Mouse (Mus musculus) G1E (cell line): ENCODE measurements around the gene Kcnk2. TPM values are rescaled to one million over a fixed set of nuclear protein-coding genes. Genes with fewer than 3 reads are reported as not detected.

Experiments
- ATAC-seq: 2 replicates; pipeline ENCODE4 v1.8.0; 2016; ENCODE audit warnings: mild to moderate bottlenecking; ENCODE audit not compliant: insufficient number of reproducible peaks, poor library complexity, low FRiP score, severe bottlenecking; ENCODE audit errors: extremely low read depth
- DNase-seq: peaks from one replicate; pipeline ENCODE4 v3.0.0; 2012; ENCODE audit warnings: low spot score
- H3K27me3 ChIP-seq: 2 replicates; pipeline ENCODE4 v1.6.1; 2012; ENCODE audit warnings: mild to moderate bottlenecking, low read length, inconsistent platforms; ENCODE audit not compliant: insufficient read depth
- H3K36me3 ChIP-seq: replicated peaks from 2 replicates; pipeline ENCODE3; 2012; ENCODE audit warnings: mild to moderate bottlenecking, inconsistent platforms
- H3K4me1 ChIP-seq: 2 replicates; pipeline ENCODE4 v1.6.1; 2012; ENCODE audit warnings: low read depth, low read length, inconsistent platforms, mixed read lengths; ENCODE audit not compliant: insufficient read depth
- H3K4me3 ChIP-seq: 2 replicates; pipeline ENCODE4 v1.5.1; 2012; ENCODE audit warnings: low read depth, mild to moderate bottlenecking, inconsistent platforms, low read length, moderate library complexity, mixed read lengths
- H3K9me3 ChIP-seq: replicated peaks from 2 replicates; pipeline ENCODE4 v1.6.1; 2012; ENCODE audit warnings: inconsistent platforms
- CTCF ChIP-seq: IDR thresholded peaks from 2 replicates; pipeline ENCODE4 v1.5.1; 2012; ENCODE audit warnings: low read depth, low read length, inconsistent platforms, mixed read lengths
- GATA1 ChIP-seq: IDR thresholded peaks from 2 replicates; pipeline ENCODE4 v1.6.1; 2012; ENCODE audit warnings: borderline replicate concordance, low read length, inconsistent platforms, mixed read lengths
- GATA2 ChIP-seq: IDR thresholded peaks from 2 replicates; pipeline ENCODE4 v1.6.1; 2012; ENCODE audit warnings: low read depth, low read length, inconsistent platforms, borderline replicate concordance
- POLR2AphosphoS5 ChIP-seq: IDR thresholded peaks from 2 replicates; pipeline ENCODE4 v1.6.1; 2012; ENCODE audit warnings: low read depth, low read length, inconsistent platforms; ENCODE audit not compliant: insufficient replicate concordance
- TAL1 ChIP-seq: conservative IDR thresholded peaks from 2 replicates; pipeline ENCODE4 v1.6.1; 2012; ENCODE audit warnings: low read depth, low read length, inconsistent platforms, mixed read lengths
- polyA plus RNA-seq: library from polyadenylated mRNA; stranded (reverse); fragments of >175 nt; gene quantifications from 2 replicates; pipeline ENCODE4 v1.2.3, GENCODE M21; 2012
- total RNA-seq, 2 experiments: library from RNA; stranded (forward) in 1 of 2; stranded (reverse) in 1 of 2; fragments of 200-1000 nt in 1 of 2; fragments of >200 nt in 1 of 2; fragmentation: Nextera tagmentation in 1 of 2; gene quantifications; 2 replicates each; pipeline ENCODE4 v1.2.3; 2014 to 2017

The Kcnk2 gene
- total and polyA plus RNA-seq, 3 experiments, result 0.22 TPM; not detected in 2

DNA sequence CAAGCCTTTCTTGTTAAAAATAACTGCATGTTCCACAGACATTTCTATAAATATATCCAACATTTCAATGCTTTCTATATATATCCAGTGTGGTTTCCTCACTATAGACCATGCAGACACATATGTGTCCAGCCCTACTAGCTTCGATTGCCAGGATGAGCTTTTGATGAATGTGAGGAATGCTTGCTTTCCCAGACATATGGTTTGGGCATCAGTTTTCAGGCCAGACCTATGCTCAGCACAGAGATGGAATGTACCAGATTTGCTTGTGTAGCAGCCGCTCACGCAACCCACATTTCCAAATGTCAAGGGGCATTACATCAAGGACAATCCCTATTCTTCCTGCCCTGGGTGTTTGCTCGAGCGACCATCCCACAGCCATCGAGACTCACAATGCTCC lies 236.3 kb downstream of the Kcnk2 start:
- no peak for ATAC-seq

DNA sequence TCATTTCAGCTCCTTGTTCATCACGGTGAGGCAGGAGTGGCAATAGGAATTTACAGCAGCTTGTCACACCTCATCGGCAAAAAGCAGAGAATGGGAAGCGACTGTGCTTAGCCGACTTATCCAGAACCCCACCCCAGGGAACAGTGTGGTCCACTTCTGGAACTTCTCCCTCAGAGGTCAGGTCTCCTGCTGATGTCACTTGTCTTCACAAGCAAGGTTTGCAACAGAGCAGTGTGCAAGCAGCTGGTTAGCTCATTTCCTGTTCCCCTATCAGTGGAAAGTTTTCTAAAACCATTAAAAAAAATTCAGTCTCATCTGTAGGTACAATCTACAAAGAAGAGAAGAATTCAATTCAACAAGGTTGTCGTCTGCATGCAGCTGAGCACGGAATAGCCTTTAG lies 236.9 kb downstream of the Kcnk2 start:
- DNase-seq (no peak), ATAC-seq (no peak)
- TF ChIP-seq POLR2AphosphoS5, result no peak
- TF ChIP-seq GATA1, result no peak
- TF ChIP-seq CTCF, result no peak
- TF ChIP-seq GATA2, result no peak
- TF ChIP-seq TAL1, result no peak
- peaks cover 47% of the 10 kb centered on the region for H3K9me3 ChIP-seq
- H3K27me3 ChIP-seq, result no peaks in the 10 kb centered on the region
- no peaks in the 10 kb centered on the region for H3K36me3 ChIP-seq
- no peaks in the 10 kb centered on the region for H3K4me1 ChIP-seq
- H3K4me3 ChIP-seq, result no peak overlapping the region

More for the DNA sequence above, 236.3 kb downstream of the Kcnk2 start:
- TF ChIP-seq POLR2AphosphoS5 (no peak), TAL1 (no peak), CTCF (no peak), GATA2 (no peak), GATA1 (no peak)
- Histone ChIP-seq H3K4me3 (no peak overlapping the region), H3K9me3 (peaks cover 51% of the 10 kb centered on the region), H3K36me3 (no peaks in the 10 kb centered on the region), H3K4me1 (no peaks in the 10 kb centered on the region), H3K27me3 (no peaks in the 10 kb centered on the region)
- DNase-seq, result no peak

DNA sequence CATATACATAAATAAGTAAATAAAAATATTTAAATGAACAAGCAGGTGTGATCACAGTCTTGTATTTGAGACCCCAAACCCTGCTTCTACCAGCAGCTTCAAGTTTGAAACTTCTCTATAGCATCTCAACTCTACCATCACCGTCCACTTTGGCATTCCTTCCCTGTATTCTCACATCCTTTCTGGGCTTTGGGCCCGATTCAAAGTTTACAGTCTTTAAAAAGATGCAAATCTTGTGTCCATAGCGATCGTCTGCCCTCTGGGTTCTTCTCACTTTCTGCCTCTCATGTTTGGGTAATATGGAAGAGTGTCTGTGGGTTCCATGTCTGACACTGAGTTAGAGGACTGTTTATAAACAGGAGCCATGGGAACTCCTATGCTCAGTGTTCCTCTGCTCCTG lies 237.4 kb downstream of the Kcnk2 start:
- no peak for ATAC-seq
- Histone ChIP-seq H3K36me3 (no peaks in the 10 kb centered on the region), H3K4me1 (no peaks in the 10 kb centered on the region), H3K9me3 (peaks cover 47% of the 10 kb centered on the region), H3K27me3 (no peaks in the 10 kb centered on the region), H3K4me3 (no peak overlapping the region)
- no peak for TF ChIP-seq GATA2
- no peak for TF ChIP-seq TAL1
- TF ChIP-seq GATA1, result no peak
- DNase-seq, result no peak

DNA sequence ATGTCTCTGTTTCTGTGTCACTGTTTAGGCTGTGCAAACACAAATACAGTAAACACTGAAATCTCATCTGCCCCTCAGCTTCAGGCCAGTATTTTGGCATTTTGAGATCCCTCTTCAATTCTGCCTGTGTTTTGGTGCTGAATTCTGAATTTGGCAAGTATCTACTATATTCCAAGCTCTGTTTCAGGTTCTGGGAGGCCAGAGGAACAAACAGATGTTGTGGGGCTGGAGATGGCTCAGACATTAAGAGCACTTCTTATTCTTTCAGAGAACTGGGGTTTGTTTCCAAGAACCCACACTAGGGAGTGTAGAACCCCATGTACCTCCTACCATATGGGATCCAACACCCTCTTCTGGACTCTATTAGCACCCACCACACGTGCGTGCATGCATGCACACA lies 237.8 kb downstream of the Kcnk2 start:
- Histone ChIP-seq H3K4me3 (no peak overlapping the region), H3K27me3 (no peaks in the 10 kb centered on the region), H3K36me3 (no peaks in the 10 kb centered on the region), H3K4me1 (no peaks in the 10 kb centered on the region), H3K9me3 (peaks cover 49% of the 10 kb centered on the region)
- DNase-seq, result no peak
- ATAC-seq, result no peak
- TF ChIP-seq TAL1, result no peak
